7 mouse cellular contexts compared by ENCODE assay signal in the genomic region with DNA sequence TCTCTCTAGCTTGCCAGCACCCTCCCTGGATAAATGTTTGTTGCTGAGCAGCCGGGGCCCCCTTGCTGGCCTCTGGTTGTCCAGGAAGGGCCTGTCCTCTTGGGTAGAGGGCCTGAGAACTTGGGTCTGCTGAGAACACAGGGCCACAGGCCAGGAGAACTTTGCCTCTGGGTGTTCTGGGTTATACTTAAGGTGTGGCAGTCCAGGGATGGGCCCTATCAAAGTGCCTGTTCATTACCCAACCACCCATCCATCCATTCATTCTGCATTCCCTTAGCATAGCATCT. TPM values are rescaled to one million over a fixed set of nuclear protein-coding genes. Genes with fewer than 3 reads are reported as not detected.
DNase-seq lines count a peak whose midpoint lies in the region; ATAC-seq and TF ChIP-seq lines count a peak whose summit lies in the region.

No protein-coding gene starts in this region.

- H3K4me2 ChIP-seq in lung, embryonic 15.5 days = peak overlapping the region; percentile 89
- H3K4me2 ChIP-seq in forebrain, embryonic 12.5 days = peak overlapping the region; percentile 93
- peak overlapping the region; percentile 97 for H3K4me2 ChIP-seq in limb, embryonic 12.5 days

- ATAC-seq in lung, embryonic 15.5 days (ENCODE audit: borderline replicate concordance, extremely low read depth, low FRiP score, low TSS enrichment) = no peak
- ATAC-seq in forebrain, embryonic 12.5 days (ENCODE audit: low FRiP score) = no peak
- ATAC-seq in limb, embryonic 12.5 days (ENCODE audit: insufficient number of reproducible peaks, insufficient read depth, low FRiP score, low TSS enrichment, low read depth) = no peak

- no peak for TF ChIP-seq CTCF in small intestine, adult 2 months (IDR thresholded peaks at IDR 0.05; ENCODE audit: extremely low read depth, insufficient read length, insufficient replicate concordance, low read depth, low read length)

- 25% methylated on average over 1 of the region's 1 CpGs for WGBS in lung, embryonic 15.5 days
- 77% methylated on average over 1 of the region's 1 CpGs for WGBS in forebrain, embryonic 12.5 days
- WGBS in limb, embryonic 12.5 days = 79% methylated on average over 1 of the region's 1 CpGs
- WGBS in small intestine, adult 2 months = 16% methylated on average over 1 of the region's 1 CpGs

- H3K27ac ChIP-seq in lung, embryonic 15.5 days = peak overlapping the region; percentile 93
- peak overlapping the region; percentile 88; the same call in 1 of the 2 replicates for H3K27ac ChIP-seq in forebrain, embryonic 12.5 days
- H3K27ac ChIP-seq in limb, embryonic 12.5 days = peak overlapping the region; percentile 85
- peak overlapping the region; percentile 99 for H3K27ac ChIP-seq in small intestine, adult 2 months (ENCODE audit: insufficient read depth, low read depth, low read length)

- DNase-seq in lung, postnatal 4 days = no peak
- no peak for DNase-seq in spleen, adult 12 weeks (ENCODE audit: low spot score)
- DNase-seq in cerebellum, adult 11 months = no peak

- no peak for TF ChIP-seq POLR2A in small intestine, adult 2 months (IDR thresholded peaks at IDR 0.05; ENCODE audit: low read depth, low read length)

- no peaks in the 10 kb centered on the region for H3K27me3 ChIP-seq in lung, embryonic 15.5 days
- no peaks in the 10 kb centered on the region for H3K27me3 ChIP-seq in forebrain, embryonic 12.5 days
- no peaks in the 10 kb centered on the region for H3K27me3 ChIP-seq in limb, embryonic 12.5 days
- no peaks in the 10 kb centered on the region for H3K27me3 ChIP-seq in small intestine, adult 2 months (ENCODE audit: control insufficient read depth, insufficient read depth, low read length)

- H3K9me3 ChIP-seq in lung, embryonic 15.5 days = no peaks in the 10 kb centered on the region
- H3K9me3 ChIP-seq in forebrain, embryonic 12.5 days = no peaks in the 10 kb centered on the region
- no peaks in the 10 kb centered on the region for H3K9me3 ChIP-seq in limb, embryonic 12.5 days

- H3K36me3 ChIP-seq in lung, embryonic 15.5 days = peaks cover 17% of the 10 kb centered on the region; the same call in 1 of the 2 replicates
- H3K36me3 ChIP-seq in forebrain, embryonic 12.5 days (replicated peaks) = peaks cover 35% of the 10 kb centered on the region
- peaks cover 32% of the 10 kb centered on the region for H3K36me3 ChIP-seq in limb, embryonic 12.5 days
- H3K36me3 ChIP-seq in small intestine, adult 2 months (ENCODE audit: control insufficient read depth, insufficient read depth, low read length) = peaks cover 27% of the 10 kb centered on the region

- H3K4me1 ChIP-seq in lung, embryonic 15.5 days = peaks cover 17% of the 10 kb centered on the region
- H3K4me1 ChIP-seq in forebrain, embryonic 12.5 days = peaks cover 25% of the 10 kb centered on the region
- peaks cover 19% of the 10 kb centered on the region for H3K4me1 ChIP-seq in limb, embryonic 12.5 days (replicated peaks)
- peaks cover 29% of the 10 kb centered on the region for H3K4me1 ChIP-seq in small intestine, adult 2 months (ENCODE audit: control insufficient read depth, insufficient read depth, insufficient read length, low read length)

- H3K4me3 ChIP-seq in lung, embryonic 15.5 days = peak overlapping the region; percentile 83
- H3K4me3 ChIP-seq in forebrain, embryonic 12.5 days (replicated peaks) = peak overlapping the region; percentile 73
- H3K4me3 ChIP-seq in limb, embryonic 12.5 days (replicated peaks) = peak overlapping the region; percentile 79
- peak overlapping the region; percentile 75 for H3K4me3 ChIP-seq in small intestine, adult 2 months (ENCODE audit: low read depth, low read length)

- peak overlapping the region; percentile 77 for H3K9ac ChIP-seq in lung, embryonic 15.5 days
- H3K9ac ChIP-seq in forebrain, embryonic 12.5 days = peak overlapping the region; percentile 71
- H3K9ac ChIP-seq in limb, embryonic 12.5 days (replicated peaks) = peak overlapping the region; percentile 79

RNA-seq across cellular contexts. Expression of a gene that starts 1.3 kb away (rescaled TPM):
- polyA plus RNA-seq in lung, embryonic 15.5 days (2015; fragmentation: Nextera tagmentation; extraction: Ambion mirVana) = 37.7 and 46.9 TPM in 2 replicates
- 51.4 and 52.3 TPM in 2 replicates for polyA plus RNA-seq in forebrain, embryonic 12.5 days (2016; fragmentation: Nextera tagmentation; extraction: Ambion mirVana)
- polyA plus RNA-seq in limb, embryonic 12.5 days (2016; fragmentation: Nextera tagmentation; extraction: Ambion mirVana) = 33.2 and 39.1 TPM in 2 replicates
- polyA plus RNA-seq in small intestine, adult 2 months (2012; rRNA removed) = 62.0 and 199 TPM in 2 replicates

RNA-seq across cellular contexts. Expression of a gene that starts 22.3 kb away (rescaled TPM):
- 32.0 and 34.1 TPM in 2 replicates for polyA plus RNA-seq in lung, embryonic 15.5 days (2015; fragmentation: Nextera tagmentation; extraction: Ambion mirVana)
- 22.5 and 23.0 TPM in 2 replicates for polyA plus RNA-seq in forebrain, embryonic 12.5 days (2016; fragmentation: Nextera tagmentation; extraction: Ambion mirVana)
- 24.4 and 27.5 TPM in 2 replicates for polyA plus RNA-seq in limb, embryonic 12.5 days (2016; fragmentation: Nextera tagmentation; extraction: Ambion mirVana)
- polyA plus RNA-seq in small intestine, adult 2 months (2012; rRNA removed) = 77.8 and 176 TPM in 2 replicates

RNA-seq across cellular contexts. Expression of a gene that starts 22.5 kb away (rescaled TPM):
- polyA plus RNA-seq in lung, embryonic 15.5 days (2015; fragmentation: Nextera tagmentation; extraction: Ambion mirVana) = 164 and 165 TPM in 2 replicates
- 131 and 144 TPM in 2 replicates for polyA plus RNA-seq in forebrain, embryonic 12.5 days (2016; fragmentation: Nextera tagmentation; extraction: Ambion mirVana)
- 154 and 155 TPM in 2 replicates for polyA plus RNA-seq in limb, embryonic 12.5 days (2016; fragmentation: Nextera tagmentation; extraction: Ambion mirVana)
- 55.4 and 102 TPM in 2 replicates for polyA plus RNA-seq in small intestine, adult 2 months (2012; rRNA removed)

RNA-seq across cellular contexts. Expression of a gene that starts 29.3 kb away (rescaled TPM):
- polyA plus RNA-seq in lung, embryonic 15.5 days (2015; fragmentation: Nextera tagmentation; extraction: Ambion mirVana) = 21.2 and 24.2 TPM in 2 replicates
- 24.4 and 25.2 TPM in 2 replicates for polyA plus RNA-seq in forebrain, embryonic 12.5 days (2016; fragmentation: Nextera tagmentation; extraction: Ambion mirVana)
- polyA plus RNA-seq in limb, embryonic 12.5 days (2016; fragmentation: Nextera tagmentation; extraction: Ambion mirVana) = 26.9 and 30.6 TPM in 2 replicates
- polyA plus RNA-seq in small intestine, adult 2 months (2012; rRNA removed) = 28.7 and 33.4 TPM in 2 replicates

RNA-seq across cellular contexts. Expression of a gene that starts 34.2 kb away (rescaled TPM):
- polyA plus RNA-seq in lung, embryonic 15.5 days (2015; fragmentation: Nextera tagmentation; extraction: Ambion mirVana) = 74.3 and 80.3 TPM in 2 replicates
- 99.8 and 110 TPM in 2 replicates for polyA plus RNA-seq in forebrain, embryonic 12.5 days (2016; fragmentation: Nextera tagmentation; extraction: Ambion mirVana)
- 85.1 and 91.0 TPM in 2 replicates for polyA plus RNA-seq in limb, embryonic 12.5 days (2016; fragmentation: Nextera tagmentation; extraction: Ambion mirVana)
- 112 and 158 TPM in 2 replicates for polyA plus RNA-seq in small intestine, adult 2 months (2012; rRNA removed)
